8 mouse cellular contexts compared by ENCODE assay signal in the genomic region with DNA sequence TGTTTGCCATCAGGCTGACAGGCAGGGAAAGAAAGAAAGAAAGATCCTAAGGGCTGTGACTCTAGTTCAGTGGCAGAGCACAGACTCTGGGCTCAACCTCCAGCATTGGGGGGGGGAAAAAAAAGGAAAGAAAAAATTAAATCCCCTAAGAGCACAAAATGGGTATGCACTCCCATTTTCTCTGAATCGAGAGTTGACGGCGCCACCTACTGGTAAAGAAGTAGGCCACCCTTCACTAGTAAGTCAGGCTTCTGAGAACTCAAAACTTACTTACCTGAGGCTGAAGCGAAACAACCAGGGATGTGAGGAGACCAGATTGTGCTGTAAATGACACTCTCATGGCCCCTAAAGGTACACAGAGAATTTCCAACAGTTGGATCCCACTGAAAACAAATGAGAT. TPM values are rescaled to one million over a fixed set of nuclear protein-coding genes. Genes with fewer than 3 reads are reported as not detected.
DNase-seq lines count a peak whose midpoint lies in the region; ATAC-seq lines count a peak whose summit lies in the region.

No protein-coding gene starts in this region.

- H3K4me1 ChIP-seq in intestine, embryonic 14.5 days (replicated peaks; ENCODE audit: control insufficient read depth, insufficient read depth, low read length) = 0 out of 2 replicates have a peak, but pooled peaks cover 3% of the 10 kb centered on the region
- H3K4me1 ChIP-seq in intestine, embryonic 16.5 days (ENCODE audit: control insufficient read depth, insufficient read depth, low read length) = no peaks in the 10 kb centered on the region
- no peaks in the 10 kb centered on the region for H3K4me1 ChIP-seq in neural tube, embryonic 11.5 days (ENCODE audit: control insufficient read depth, insufficient read depth, low read length)

- H3K4me2 ChIP-seq in intestine, embryonic 14.5 days (ENCODE audit: low read length) = no peak overlapping the region
- no peak overlapping the region for H3K4me2 ChIP-seq in intestine, embryonic 16.5 days (ENCODE audit: low read depth, low read length)
- no peak overlapping the region for H3K4me2 ChIP-seq in neural tube, embryonic 11.5 days (ENCODE audit: low read depth)

- intact Hi-C loops in left cerebral cortex, postnatal 10 days (cut with DNase I) = loop anchor here (2.0 to 5.0 kb wide), 2 partner anchors 182 to 653 kb away; a partner anchor contains a TSS

- ATAC-seq in intestine, embryonic 14.5 days (replicated peaks; ENCODE audit: low FRiP score, low TSS enrichment, low read depth) = no peak
- no peak for ATAC-seq in intestine, embryonic 16.5 days
- ATAC-seq in erythroblast, adult 5-6 weeks (replicated peaks; ENCODE audit: low FRiP score, poor library complexity, severe bottlenecking) = peak; percentile 72
- ATAC-seq in neural tube, embryonic 11.5 days (ENCODE audit: insufficient read depth, low FRiP score, low TSS enrichment) = no peak

- H3K27me3 ChIP-seq in intestine, embryonic 14.5 days (replicated peaks; ENCODE audit: control insufficient read depth, insufficient read depth, low read length) = no peaks in the 10 kb centered on the region
- no peaks in the 10 kb centered on the region for H3K27me3 ChIP-seq in intestine, embryonic 16.5 days (replicated peaks; ENCODE audit: control insufficient read depth, insufficient read depth, low read length)
- H3K27me3 ChIP-seq in neural tube, embryonic 11.5 days (ENCODE audit: control insufficient read depth, insufficient read depth, low read length) = no peaks in the 10 kb centered on the region

- WGBS in intestine, embryonic 14.5 days = 16% methylated on average over 4 of the region's 4 CpGs
- 19% methylated on average over 4 of the region's 4 CpGs for WGBS in intestine, embryonic 16.5 days
- 20% methylated on average over 4 of the region's 4 CpGs for WGBS in neural tube, embryonic 11.5 days

- H3K9me3 ChIP-seq in intestine, embryonic 14.5 days (ENCODE audit: control insufficient read depth, low read length) = no peaks in the 10 kb centered on the region
- no peaks in the 10 kb centered on the region for H3K9me3 ChIP-seq in intestine, embryonic 16.5 days (ENCODE audit: control insufficient read depth, low read length)
- no peaks in the 10 kb centered on the region for H3K9me3 ChIP-seq in neural tube, embryonic 11.5 days (ENCODE audit: control insufficient read depth, low read length)

- H3K9ac ChIP-seq in intestine, embryonic 14.5 days (ENCODE audit: low read length) = no peak overlapping the region
- no peak overlapping the region for H3K9ac ChIP-seq in intestine, embryonic 16.5 days (ENCODE audit: low read depth, low read length)
- no peak overlapping the region for H3K9ac ChIP-seq in neural tube, embryonic 11.5 days (ENCODE audit: low read length)

- 0 out of 2 replicates have a peak, but pooled peaks cover 2% of the 10 kb centered on the region for H3K36me3 ChIP-seq in intestine, embryonic 14.5 days (ENCODE audit: control insufficient read depth, insufficient read depth, low read length)
- H3K36me3 ChIP-seq in intestine, embryonic 16.5 days (ENCODE audit: control insufficient read depth, insufficient read depth, low read length) = no peaks in the 10 kb centered on the region
- no peaks in the 10 kb centered on the region for H3K36me3 ChIP-seq in neural tube, embryonic 11.5 days (ENCODE audit: control insufficient read depth, insufficient read depth, low read length)

- no peak overlapping the region for H3K4me3 ChIP-seq in intestine, embryonic 14.5 days (ENCODE audit: low read depth, low read length)
- no peak overlapping the region for H3K4me3 ChIP-seq in intestine, embryonic 16.5 days (ENCODE audit: low read length)
- no peak overlapping the region for H3K4me3 ChIP-seq in neural tube, embryonic 11.5 days (ENCODE audit: low read depth, low read length)

- H3K27ac ChIP-seq in intestine, embryonic 14.5 days (ENCODE audit: low read depth) = no peak overlapping the region
- no peak overlapping the region for H3K27ac ChIP-seq in intestine, embryonic 16.5 days (ENCODE audit: low read length)
- H3K27ac ChIP-seq in neural tube, embryonic 11.5 days (ENCODE audit: low read depth, low read length) = no peak overlapping the region

- DNase-seq in intestine, embryonic 14.5 days (ENCODE audit: low spot score) = peak; percentile 56
- DNase-seq in CD4-positive, CD25-positive, alpha-beta regulatory T cell, adult 2 months (ENCODE audit: low read depth, low spot score) = peak; percentile 75
- peak; percentile 65 for DNase-seq in ZHBTc4 (ENCODE audit: low read depth, low spot score)
- DNase-seq in left cerebral cortex, postnatal 10 days (ENCODE audit: extremely low spot score in 1 of 2, low spot score in 2 of 2) = peak; percentile 32 to 33
- DNase-seq in neural tube, embryonic 11.5 days (ENCODE audit: low spot score) = peak; percentile 38
- DNase-seq in thymus, postnatal 36 days = peak; percentile 27 to 30

RNA-seq across cellular contexts. Expression of a gene that starts 13.5 kb away (rescaled TPM):
- polyA plus RNA-seq in intestine, embryonic 14.5 days (2014; fragmentation: Nextera tagmentation; extraction: Ambion mirVana) = 41.1 and 41.3 TPM in 2 replicates
- polyA plus RNA-seq in intestine, embryonic 16.5 days (2015; fragmentation: Nextera tagmentation; extraction: Ambion mirVana) = 51.4 and 57.0 TPM in 2 replicates
- total RNA-seq in erythroblast, adult 5-6 weeks (2015; ENCODE audit: low replicate concordance) = 4.2 and 6.5 TPM in 2 replicates
- 3.3 and 4.2 TPM in 2 replicates for total RNA-seq in erythroblast, adult 5-6 weeks (2017; ENCODE audit: low replicate concordance)
- total RNA-seq in left cerebral cortex, postnatal 10 days (2021) = 10 to 100 TPM; 23.3 to 26.6 TPM
- polyA plus RNA-seq in neural tube, embryonic 11.5 days (2014; fragmentation: Nextera tagmentation; extraction: Ambion mirVana) = 27.2 and 29.1 TPM in 2 replicates

RNA-seq across cellular contexts. Expression of a gene that starts 40.3 kb away (rescaled TPM):
- polyA plus RNA-seq in intestine, embryonic 14.5 days (2014; fragmentation: Nextera tagmentation; extraction: Ambion mirVana) = 2.8 and 3.1 TPM in 2 replicates
- polyA plus RNA-seq in intestine, embryonic 16.5 days (2015; fragmentation: Nextera tagmentation; extraction: Ambion mirVana) = 1.2 and 1.4 TPM in 2 replicates
- 3.1 and 4.2 TPM in 2 replicates for total RNA-seq in erythroblast, adult 5-6 weeks (2015; ENCODE audit: low replicate concordance)
- total RNA-seq in erythroblast, adult 5-6 weeks (2017; ENCODE audit: low replicate concordance) = 4.6 and 8.8 TPM in 2 replicates
- total RNA-seq in left cerebral cortex, postnatal 10 days (2021) = 10 to 100 TPM; 36.5 to 39.3 TPM
- 0.85 and 1.4 TPM in 2 replicates for polyA plus RNA-seq in neural tube, embryonic 11.5 days (2014; fragmentation: Nextera tagmentation; extraction: Ambion mirVana)

RNA-seq across cellular contexts. Expression of a gene that starts 42.7 kb away (rescaled TPM):
- 0.26 and 0.65 TPM in 2 replicates for polyA plus RNA-seq in intestine, embryonic 14.5 days (2014; fragmentation: Nextera tagmentation; extraction: Ambion mirVana)
- polyA plus RNA-seq in intestine, embryonic 16.5 days (2015; fragmentation: Nextera tagmentation; extraction: Ambion mirVana) = 0.36 and 0.49 TPM in 2 replicates
- 0.42 TPM in 1 of 2 replicates, not detected in the other for total RNA-seq in erythroblast, adult 5-6 weeks (2015; ENCODE audit: low replicate concordance)
- not detected in 2 replicates for total RNA-seq in erythroblast, adult 5-6 weeks (2017; ENCODE audit: low replicate concordance)
- total RNA-seq in left cerebral cortex, postnatal 10 days (2021) = 1 to 10 TPM; 1.7 to 3.2 TPM
- 0.66 and 0.78 TPM in 2 replicates for polyA plus RNA-seq in neural tube, embryonic 11.5 days (2014; fragmentation: Nextera tagmentation; extraction: Ambion mirVana)
